Mouse (Mus musculus) neural tube, embryonic 15.5 days (tissue): ENCODE data around the gene Calcoco1. TPM values are rescaled to one million over a fixed set of nuclear protein-coding genes. Genes with fewer than 3 reads are reported as not detected.

Source experiments
- ATAC-seq: fragments of 200-750 bp; cut with Nextera tagmentation; 2 replicates; pipeline ENCODE4 v1.8.0; 2017; ENCODE audit warnings: mild to moderate bottlenecking, moderate TSS enrichment, moderate library complexity; ENCODE audit not compliant: low FRiP score
- H3K27ac ChIP-seq: fragments of 300-500 bp; sonication (generic); replicated peaks from 2 replicates; pipeline ENCODE4 v1.5.1; 2015; ENCODE audit warnings: mild to moderate bottlenecking, inconsistent platforms
- H3K27me3 ChIP-seq: fragments of 300-500 bp; sonication (generic); replicated peaks from 2 replicates; pipeline ENCODE4 v1.6.1; 2015; ENCODE audit warnings: inconsistent platforms
- H3K36me3 ChIP-seq: fragments of 300-500 bp; sonication (generic); 2 replicates; pipeline ENCODE4 v1.6.1; 2015; ENCODE audit warnings: inconsistent platforms
- H3K4me1 ChIP-seq: fragments of 300-500 bp; sonication (generic); 2 replicates; pipeline ENCODE4 v1.6.1; 2015; ENCODE audit warnings: inconsistent platforms
- H3K4me2 ChIP-seq: fragments of 300-500 bp; sonication (generic); 2 replicates; pipeline ENCODE4 v1.6.1; 2015; ENCODE audit warnings: inconsistent platforms, mild to moderate bottlenecking, moderate library complexity
- H3K4me3 ChIP-seq: fragments of 300-500 bp; sonication (generic); replicated peaks from 2 replicates; pipeline ENCODE4 v1.5.1; 2015; ENCODE audit warnings: mild to moderate bottlenecking, inconsistent platforms
- H3K9ac ChIP-seq: fragments of 300-500 bp; sonication (generic); replicated peaks from 2 replicates; pipeline ENCODE4 v1.6.1; 2015; ENCODE audit warnings: mild to moderate bottlenecking, inconsistent platforms
- H3K9me3 ChIP-seq: fragments of 300-500 bp; sonication (generic); replicated peaks from 2 replicates; pipeline ENCODE4 v1.6.1; 2016; ENCODE audit warnings: inconsistent platforms
- WGBS: fragments of 180-500 bp; shearing (Covaris S2); methylation state at CpG from one replicate; pipeline ENCODE4 v1.1.7; 2015; ENCODE audit warnings: mixed read lengths; 5-methylcytosine and 5-hydroxymethylcytosine counted together
- polyA plus RNA-seq: library from polyadenylated mRNA; unstranded; fragments of >200 nt; fragmentation: Nextera tagmentation; extraction: Ambion mirVana; gene quantifications from 2 replicates; pipeline ENCODE4 v1.2.1, GENCODE M21; 2015

The Calcoco1 gene
- 28.3 and 41.6 TPM in 2 replicates for polyA plus RNA-seq

DNA sequence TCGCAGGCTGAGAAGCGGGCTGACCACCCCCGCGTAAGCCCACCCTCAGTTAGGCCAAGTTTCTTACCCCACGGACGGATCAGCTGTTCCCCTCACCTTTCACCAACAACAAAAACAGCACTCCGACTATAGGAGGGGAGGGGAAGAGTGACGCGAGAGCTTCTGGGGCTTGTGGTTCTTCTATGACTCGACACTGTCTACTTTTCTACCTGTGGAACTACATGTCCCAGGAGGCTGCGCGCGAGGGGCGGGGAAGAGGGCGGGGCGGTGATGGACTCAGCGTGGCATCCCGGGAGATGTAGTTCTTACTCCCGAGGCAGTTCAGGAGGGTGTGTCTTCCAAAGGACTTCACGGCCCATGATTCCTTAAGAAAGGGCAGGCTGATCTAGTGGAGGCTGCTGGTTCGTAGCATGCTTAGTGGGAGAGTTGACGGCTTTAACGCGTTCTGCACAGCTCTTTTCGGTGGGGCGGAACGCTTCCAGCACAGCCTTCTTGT lies at the start of gene Calcoco1:
Gene Calcoco1, minus strand, starts transcription at position 199 of the 496 bp plus-strand sequence.
- H3K4me3 ChIP-seq: peak within 1 kb of the TSS; percentile 76
- H3K9ac ChIP-seq: peak within 1 kb of the TSS; percentile 67
- no peaks in the 10 kb centered on the region for H3K27me3 ChIP-seq
- peaks cover 16% of the 10 kb centered on the region for H3K36me3 ChIP-seq
- peak; percentile 98 for ATAC-seq
- 2% methylated on average over 27 of the region's 27 CpGs for WGBS
- peaks cover 19% of the 10 kb centered on the region for H3K4me1 ChIP-seq
- peak within 1 kb of the TSS; percentile 73 for H3K4me2 ChIP-seq
- no peaks in the 10 kb centered on the region for H3K9me3 ChIP-seq
- peak within 1 kb of the TSS; percentile 67 for H3K27ac ChIP-seq

DNA sequence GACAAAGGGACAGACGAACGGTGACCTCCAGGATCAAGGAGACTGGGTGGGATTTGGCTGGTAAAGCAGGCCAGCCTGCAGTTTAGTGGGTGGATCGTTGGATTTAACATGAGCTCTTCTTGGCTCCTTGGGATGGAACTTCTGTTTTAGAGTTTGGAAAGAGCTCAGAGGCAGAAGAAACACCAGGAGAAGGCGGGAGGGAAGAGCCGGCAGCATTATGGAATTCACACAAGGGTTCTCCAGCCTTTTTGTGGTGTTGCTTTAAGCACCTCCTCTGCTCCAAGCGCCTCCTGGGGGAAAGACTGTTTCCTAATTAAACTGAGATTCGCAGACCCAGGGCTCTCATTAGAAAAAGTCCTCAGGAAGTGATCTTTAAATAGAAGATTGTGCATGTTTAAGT lies 48.9 kb upstream of the Calcoco1 start:
- Histone ChIP-seq H3K4me2 (no peak overlapping the region), H3K9me3 (no peaks in the 10 kb centered on the region), H3K27ac (no peak overlapping the region), H3K4me1 (no peaks in the 10 kb centered on the region), H3K27me3 (no peaks in the 10 kb centered on the region), H3K36me3 (no peaks in the 10 kb centered on the region), H3K9ac (no peak overlapping the region), H3K4me3 (no peak overlapping the region)
- 61% methylated on average over 7 of the region's 7 CpGs for WGBS
- ATAC-seq: no peak

DNA sequence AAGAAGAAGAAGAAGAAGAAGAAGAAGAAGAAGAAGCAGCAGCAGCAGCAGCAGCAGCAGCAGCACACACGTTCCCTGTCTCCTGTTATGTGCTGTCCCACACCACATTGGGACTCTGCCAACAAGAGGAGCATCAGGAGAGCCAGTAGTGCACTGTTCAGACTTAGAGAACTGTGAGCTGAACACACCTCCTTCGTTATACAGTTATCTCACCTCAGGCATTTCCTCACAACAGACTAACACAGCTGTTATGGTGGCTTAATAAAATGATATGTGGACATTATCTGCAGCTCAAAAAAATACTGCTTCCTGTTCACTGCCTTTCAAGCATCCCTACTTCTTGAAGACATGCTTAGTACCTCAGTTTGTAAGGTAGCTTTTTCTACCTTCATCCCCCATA lies 43.2 kb upstream of the Calcoco1 start:
- no peaks in the 10 kb centered on the region for H3K9me3 ChIP-seq
- 47% methylated on average over 2 of the region's 2 CpGs for WGBS
- no peak for ATAC-seq
- peaks cover 4% of the 10 kb centered on the region; the same call in 1 of the 2 replicates for H3K4me1 ChIP-seq
- no peak overlapping the region for H3K9ac ChIP-seq
- H3K36me3 ChIP-seq: no peaks in the 10 kb centered on the region
- no peak overlapping the region for H3K27ac ChIP-seq
- H3K27me3 ChIP-seq: peaks cover 24% of the 10 kb centered on the region
- H3K4me2 ChIP-seq: no peak overlapping the region
- H3K4me3 ChIP-seq: no peak overlapping the region

DNA sequence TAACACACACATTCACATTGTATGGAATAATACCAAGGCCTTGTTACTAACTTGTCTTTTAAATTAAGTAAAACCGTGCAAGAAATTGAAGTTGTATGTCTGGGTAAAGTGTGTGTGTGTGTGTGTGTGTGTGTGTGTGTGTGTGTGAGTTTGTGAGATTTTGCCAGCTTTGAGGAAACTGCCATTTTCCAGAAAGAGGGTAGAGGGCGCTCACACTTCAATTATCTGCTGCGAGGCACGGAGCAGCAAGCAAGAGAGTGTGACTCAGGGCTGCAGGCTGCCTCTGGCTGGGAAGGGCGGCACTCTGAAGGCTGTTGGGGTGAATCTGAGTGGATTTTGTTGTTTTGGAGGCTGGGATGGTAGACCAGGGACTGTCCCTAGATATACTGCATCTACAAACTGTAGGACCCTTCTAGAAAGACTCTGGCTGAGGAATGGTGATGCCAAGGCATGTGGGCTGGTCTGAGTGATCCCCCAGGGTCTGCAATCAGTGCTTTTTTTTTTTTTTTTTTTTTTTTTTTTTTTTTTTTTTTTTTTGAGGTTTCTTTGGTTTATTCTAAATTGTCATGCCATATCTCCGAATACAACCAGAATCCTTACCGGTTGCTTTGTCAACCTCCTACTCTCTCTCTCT lies 39.9 kb upstream of the Calcoco1 start:
- peaks cover 37% of the 10 kb centered on the region for H3K27me3 ChIP-seq

DNA sequence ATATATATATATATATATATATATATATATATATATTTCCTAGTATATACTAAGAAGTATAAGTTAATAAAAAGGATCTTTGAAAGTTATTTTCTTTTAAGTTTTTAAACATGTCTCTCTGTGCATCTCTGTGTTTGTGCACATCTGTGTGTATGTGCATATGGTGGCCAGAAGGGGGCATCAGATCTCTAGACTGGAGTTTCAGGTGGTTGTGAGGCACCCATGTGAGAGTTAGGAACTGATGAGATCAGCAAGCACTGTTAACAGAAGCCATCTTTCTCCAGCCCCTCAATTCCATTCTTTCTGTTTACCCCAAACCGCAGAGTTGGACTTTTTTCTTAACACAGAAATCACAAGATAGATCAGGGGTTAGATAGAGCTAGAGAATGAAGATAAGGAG lies 35.7 kb upstream of the Calcoco1 start:
- H3K9ac ChIP-seq: no peak overlapping the region
- peaks cover 25% of the 10 kb centered on the region for H3K4me1 ChIP-seq
- no peak overlapping the region for H3K4me2 ChIP-seq
- H3K27ac ChIP-seq: no peak overlapping the region
- WGBS: 91% methylated on average over 1 of the region's 1 CpGs
- peaks cover 34% of the 10 kb centered on the region for H3K27me3 ChIP-seq
- H3K36me3 ChIP-seq: no peaks in the 10 kb centered on the region
- H3K9me3 ChIP-seq: no peaks in the 10 kb centered on the region
- ATAC-seq: no peak
- no peak overlapping the region for H3K4me3 ChIP-seq

More for the DNA sequence above, 39.9 kb upstream of the Calcoco1 start:
- Histone ChIP-seq H3K27ac (0 out of 2 replicates have a peak overlapping the region, but pooled peaks have one; percentile 37), H3K9me3 (no peaks in the 10 kb centered on the region), H3K36me3 (no peaks in the 10 kb centered on the region), H3K4me2 (peak overlapping the region; percentile 23; the same call in 1 of the 2 replicates), H3K4me1 (peaks cover 4% of the 10 kb centered on the region; the same call in 1 of the 2 replicates), H3K9ac (no peak overlapping the region), H3K4me3 (no peak overlapping the region)
- 11% methylated on average over 7 of the region's 7 CpGs for WGBS
- peak; percentile 91 for ATAC-seq

DNA sequence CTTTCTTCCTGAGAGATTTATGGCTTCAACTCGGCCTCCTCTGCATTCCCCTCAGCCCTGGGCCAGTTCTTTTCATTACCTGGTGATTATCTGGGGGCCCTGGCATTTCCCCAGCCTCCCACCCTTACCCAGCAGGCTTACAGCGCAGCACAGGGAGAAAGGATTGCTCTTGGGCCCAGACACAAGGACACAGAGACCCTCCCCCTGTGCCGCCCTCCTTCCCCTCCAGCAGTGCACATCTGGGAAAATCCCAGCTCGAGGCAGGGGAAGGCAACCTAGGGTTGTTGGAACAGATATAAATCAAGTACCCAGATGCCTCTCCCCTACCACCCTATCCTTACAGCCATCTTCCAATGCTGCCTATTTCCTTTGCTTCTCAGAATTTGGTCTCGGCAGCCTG lies 33.1 kb upstream of the Calcoco1 start:
- Histone ChIP-seq H3K4me2 (no peak overlapping the region), H3K27ac (peak overlapping the region; percentile 82), H3K9ac (no peak overlapping the region), H3K27me3 (peaks cover 31% of the 10 kb centered on the region), H3K36me3 (no peaks in the 10 kb centered on the region), H3K4me3 (no peak overlapping the region), H3K9me3 (no peaks in the 10 kb centered on the region), H3K4me1 (peaks cover 27% of the 10 kb centered on the region)
- ATAC-seq: peak; percentile 37; the same call in 1 of the 2 replicates
- WGBS: 17% methylated on average over 5 of the region's 5 CpGs

DNA sequence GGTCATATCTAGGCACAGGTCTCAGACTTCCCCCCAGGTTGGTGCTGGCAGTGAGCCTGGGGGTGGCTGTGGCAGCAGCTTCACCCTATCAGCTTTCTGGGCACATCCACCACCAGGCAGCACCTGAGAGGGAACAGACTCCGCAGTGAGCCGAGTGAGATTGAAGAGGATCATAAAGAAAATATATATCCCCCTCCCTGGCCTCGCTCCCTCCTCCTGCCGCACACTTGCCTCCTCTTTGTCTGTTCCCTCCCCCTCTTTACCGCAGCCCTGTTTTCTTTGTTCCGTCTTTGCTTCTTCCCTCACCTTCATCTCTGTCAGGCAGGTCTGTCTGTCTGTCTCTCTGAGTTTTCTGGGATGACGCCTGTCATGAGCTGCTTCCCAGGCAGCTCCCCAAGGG lies 32.4 kb upstream of the Calcoco1 start:
- 24% methylated on average over 7 of the region's 7 CpGs for WGBS
- Histone ChIP-seq H3K4me3 (no peak overlapping the region), H3K4me2 (no peak overlapping the region), H3K27ac (peak overlapping the region; percentile 82), H3K9me3 (no peaks in the 10 kb centered on the region), H3K36me3 (no peaks in the 10 kb centered on the region), H3K27me3 (peaks cover 24% of the 10 kb centered on the region), H3K4me1 (peaks cover 28% of the 10 kb centered on the region), H3K9ac (no peak overlapping the region)
- ATAC-seq: peak; percentile 70

DNA sequence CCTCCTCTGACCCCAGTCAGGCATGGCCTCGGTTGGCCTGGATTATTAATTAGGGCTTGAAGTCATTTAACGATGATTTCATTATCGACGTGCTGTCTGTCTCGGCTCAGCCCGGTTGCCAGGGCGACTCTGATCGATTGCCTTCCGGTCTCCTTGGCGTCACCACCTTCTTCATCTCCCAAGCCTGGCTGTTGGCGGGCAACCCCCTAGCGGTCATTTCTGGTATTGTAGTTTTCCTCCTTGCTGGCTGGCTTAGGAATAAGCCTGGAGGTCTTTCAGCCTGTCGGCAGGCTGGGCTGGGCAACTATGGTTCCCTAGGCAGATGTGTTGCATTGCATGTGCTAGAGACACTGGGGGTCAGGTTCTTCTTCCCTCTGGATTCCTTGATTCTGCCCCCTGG lies 31.2 kb upstream of the Calcoco1 start:
- no peak overlapping the region for H3K9ac ChIP-seq
- no peaks in the 10 kb centered on the region for H3K36me3 ChIP-seq
- peak overlapping the region; percentile 13; the same call in 1 of the 2 replicates for H3K4me2 ChIP-seq
- WGBS: under 1% methylated on average over 13 of the region's 13 CpGs
- peak overlapping the region; percentile 65; the same call in 1 of the 2 replicates for H3K27ac ChIP-seq
- H3K9me3 ChIP-seq: no peaks in the 10 kb centered on the region
- peaks cover 30% of the 10 kb centered on the region for H3K4me1 ChIP-seq
- H3K4me3 ChIP-seq: no peak overlapping the region
- no peak for ATAC-seq
- H3K27me3 ChIP-seq: peaks cover 29% of the 10 kb centered on the region

DNA sequence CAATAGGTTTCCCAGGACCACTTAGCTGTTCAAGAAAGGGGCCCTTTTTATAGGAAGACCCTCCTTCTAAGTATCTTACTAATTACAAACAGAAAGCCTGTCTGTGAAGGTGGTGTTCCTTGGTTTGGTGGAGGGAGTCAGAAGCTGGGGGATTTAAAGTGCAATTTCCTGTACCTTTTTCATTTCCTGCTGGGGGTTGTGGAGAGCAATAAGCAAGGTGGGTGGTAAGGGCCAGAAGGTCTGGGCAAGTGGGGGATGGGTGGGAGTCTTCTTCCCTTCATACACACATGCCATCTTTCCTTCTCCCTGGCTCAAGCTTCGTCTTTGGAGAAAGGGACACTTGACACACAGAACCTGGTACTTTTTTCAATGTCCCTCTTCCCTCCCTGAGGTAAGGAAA lies 30.2 kb upstream of the Calcoco1 start:
- H3K9me3 ChIP-seq: no peaks in the 10 kb centered on the region
- no peak overlapping the region for H3K4me3 ChIP-seq
- ATAC-seq: no peak
- H3K4me1 ChIP-seq: peaks cover 40% of the 10 kb centered on the region
- no peaks in the 10 kb centered on the region for H3K36me3 ChIP-seq
- no peak overlapping the region for H3K27ac ChIP-seq
- peaks cover 29% of the 10 kb centered on the region for H3K27me3 ChIP-seq
- H3K9ac ChIP-seq: no peak overlapping the region
- 53% methylated on average over 1 of the region's 1 CpGs for WGBS
- H3K4me2 ChIP-seq: no peak overlapping the region

DNA sequence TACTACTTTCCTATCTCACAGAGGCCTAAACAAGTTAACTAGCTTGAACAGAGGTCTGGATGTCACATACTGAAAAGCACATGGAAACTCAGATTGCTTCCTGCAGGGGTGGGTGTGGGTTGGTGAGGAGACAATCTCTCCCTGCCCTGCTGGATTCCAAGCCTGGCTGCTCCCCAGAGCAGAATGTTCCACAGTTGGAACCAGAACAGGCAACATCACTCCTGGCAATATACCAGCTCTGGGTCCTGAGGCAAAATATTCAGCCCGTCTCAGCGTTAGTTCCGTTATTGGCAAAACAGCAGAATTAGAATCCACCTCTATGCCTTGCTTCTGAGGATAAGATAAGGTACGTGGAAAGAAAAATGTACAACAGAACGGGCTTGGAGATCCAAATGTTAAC lies 28.3 kb upstream of the Calcoco1 start:
- ATAC-seq: no peak
- H3K27ac ChIP-seq: peak overlapping the region; percentile 18; the same call in 1 of the 2 replicates
- H3K4me3 ChIP-seq: no peak overlapping the region
- no peak overlapping the region for H3K4me2 ChIP-seq
- no peaks in the 10 kb centered on the region for H3K36me3 ChIP-seq
- 75% methylated on average over 5 of the region's 5 CpGs for WGBS
- H3K4me1 ChIP-seq: peaks cover 52% of the 10 kb centered on the region
- peaks cover 25% of the 10 kb centered on the region for H3K27me3 ChIP-seq
- H3K9ac ChIP-seq: no peak overlapping the region
- H3K9me3 ChIP-seq: no peaks in the 10 kb centered on the region

DNA sequence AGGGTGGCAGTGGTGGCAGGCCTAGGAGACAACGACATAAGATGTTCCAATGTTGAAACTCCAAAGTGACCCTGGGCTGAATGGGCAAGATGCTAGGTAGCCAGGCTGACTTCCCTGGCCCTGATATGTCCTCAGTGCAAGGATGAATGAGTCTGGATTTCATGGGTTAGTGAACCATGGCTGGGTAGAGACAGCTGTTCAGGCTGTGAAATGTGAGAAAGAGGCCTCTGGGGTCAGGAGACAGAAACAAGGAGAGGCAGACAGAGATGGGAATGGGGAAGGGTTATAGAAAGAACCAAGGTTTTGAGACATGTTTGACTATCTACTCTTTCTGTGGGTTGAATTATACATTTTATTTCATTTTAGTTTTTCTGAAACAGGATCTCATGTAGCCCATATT lies 27.1 kb upstream of the Calcoco1 start:
- Histone ChIP-seq H3K9me3 (no peaks in the 10 kb centered on the region), H3K4me2 (no peak overlapping the region), H3K4me1 (peaks cover 60% of the 10 kb centered on the region), H3K27ac (no peak overlapping the region), H3K9ac (no peak overlapping the region), H3K27me3 (peaks cover 23% of the 10 kb centered on the region), H3K4me3 (no peak overlapping the region), H3K36me3 (no peaks in the 10 kb centered on the region)
- no peak for ATAC-seq
- WGBS: 82% methylated on average over 1 of the region's 1 CpGs

DNA sequence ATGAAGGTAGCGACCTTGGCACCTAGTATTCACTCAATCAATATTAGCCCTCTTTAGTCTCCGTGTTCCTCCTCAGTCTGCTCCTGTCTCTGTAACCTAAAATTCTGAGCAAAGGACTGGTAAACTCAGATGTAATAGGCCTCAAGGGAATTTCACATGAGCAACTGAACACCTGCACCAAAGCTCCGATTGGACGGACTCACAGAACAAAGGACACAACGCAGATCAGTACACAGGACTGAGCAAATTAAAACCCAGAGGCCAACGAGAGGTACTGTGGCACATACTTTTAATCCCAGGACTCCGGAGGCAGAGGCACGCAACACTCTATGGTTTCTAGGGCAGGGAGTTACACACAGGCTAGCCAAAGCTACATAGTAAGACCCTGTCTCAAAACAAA lies 25.9 kb upstream of the Calcoco1 start:
- Histone ChIP-seq H3K9me3 (no peaks in the 10 kb centered on the region), H3K4me2 (peak overlapping the region; percentile 87), H3K36me3 (no peaks in the 10 kb centered on the region), H3K27me3 (peaks cover 29% of the 10 kb centered on the region), H3K9ac (peak overlapping the region; percentile 62), H3K4me3 (no peak overlapping the region), H3K4me1 (peaks cover 62% of the 10 kb centered on the region), H3K27ac (peak overlapping the region; percentile 95)
- ATAC-seq: no peak
- WGBS: 20% methylated on average over 8 of the region's 8 CpGs
